Mouse (Mus musculus) erythroblast, embryonic 14.5 days (primary cell): Measurements from ENCODE around the gene Tnrc6a.

ENCODE experiments used
- GATA1 ChIP-seq: IDR thresholded peaks from 2 replicates; pipeline ENCODE4 v1.6.1; 2012; ENCODE audit warnings: low read length, inconsistent platforms, mixed read lengths
- TAL1 ChIP-seq: IDR thresholded peaks from 3 replicates; pipeline ENCODE4 v1.6.1; 2012; ENCODE audit warnings: low read length, inconsistent platforms, mixed read lengths

- TF ChIP-seq TAL1 (no peak), GATA1 (no peak)
These were observed 83.9 kb downstream of the Tnrc6a start for GRCm38 (mm10) chr7:123207561-123207960.
